Mouse (Mus musculus): ENCODE results near the gene Batf2.

GRCm38 (mm10) chr19:6118677-6119185, 22.1 kb upstream of the Batf2 start:
- no peak for TF ChIP-seq TCF12 (IDR thresholded peaks at IDR 0.05; ENCODE audit: insufficient read depth, poor library complexity, severe bottlenecking)
- TF ChIP-seq USF1 (IDR thresholded peaks at IDR 0.05; ENCODE audit: low read depth) = no peak
- no peak for TF ChIP-seq POLR2A (IDR thresholded peaks at IDR 0.05; ENCODE audit: insufficient read length, low read depth)
